8 mouse cellular contexts compared by ENCODE assay signal in the genomic region with DNA sequence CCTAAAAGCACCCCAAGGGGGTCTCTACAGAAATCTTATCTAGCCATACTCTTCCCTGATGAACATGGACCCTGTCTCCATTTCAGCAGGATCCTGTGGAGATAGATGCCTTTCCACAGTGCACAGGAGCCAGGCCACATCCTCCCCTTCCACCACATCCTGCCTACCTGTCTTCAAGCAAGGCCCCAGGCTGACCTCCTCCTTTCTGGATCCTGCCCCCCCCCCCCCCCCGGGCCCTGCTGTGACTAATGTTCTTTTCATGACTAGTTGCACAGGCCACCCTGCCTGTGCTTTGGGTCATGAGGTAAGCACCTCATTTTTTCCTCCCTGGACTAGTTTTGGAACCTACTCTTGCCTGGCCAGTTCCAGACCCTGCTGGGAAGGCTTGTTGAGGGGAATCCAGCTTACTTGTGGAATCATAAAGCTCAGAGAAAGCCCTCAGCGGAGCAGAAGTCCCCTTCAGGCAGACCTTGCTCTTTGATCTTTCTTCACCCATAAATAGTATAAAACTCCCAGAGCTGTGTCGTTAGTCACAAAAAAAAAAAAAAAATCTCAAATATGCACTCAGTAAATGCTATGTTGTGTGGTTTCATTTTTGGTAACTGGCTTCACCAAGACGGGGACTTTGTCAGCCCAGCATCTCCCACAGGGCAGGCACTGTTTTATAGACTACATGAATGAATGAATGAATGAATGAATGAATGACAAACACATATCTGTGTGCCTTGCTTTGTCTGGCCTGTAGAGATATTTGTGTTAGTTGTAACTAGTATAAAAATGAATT. TPM values are rescaled to one million over a fixed set of nuclear protein-coding genes. Genes with fewer than 3 reads are reported as not detected.
A peak's percentile ranks its signal among the peaks of the same experiment; 100 is the strongest.
DNase-seq lines count a peak whose midpoint lies in the region; ATAC-seq and TF ChIP-seq lines count a peak whose summit lies in the region.

No protein-coding gene starts in this region.

- no peak overlapping the region for H3K27ac ChIP-seq in heart, embryonic 11.5 days (ENCODE audit: low read depth, low read length)
- H3K27ac ChIP-seq in forebrain, embryonic 14.5 days (ENCODE audit: low read depth, low read length) = no peak overlapping the region
- no peak overlapping the region for H3K27ac ChIP-seq in liver, postnatal 0 days (ENCODE audit: low read depth)

- no peaks in the 10 kb centered on the region for H3K36me3 ChIP-seq in heart, embryonic 11.5 days (ENCODE audit: control insufficient read depth, insufficient read depth, low read length)
- H3K36me3 ChIP-seq in forebrain, embryonic 14.5 days (ENCODE audit: control insufficient read depth, insufficient read depth, low read length) = no peaks in the 10 kb centered on the region
- H3K36me3 ChIP-seq in liver, postnatal 0 days (replicated peaks; ENCODE audit: insufficient read depth, low read length) = no peaks in the 10 kb centered on the region

- DNase-seq in heart, postnatal 4 days = no peak
- peak; percentile 74 for DNase-seq in CD4-positive, CD25-positive, alpha-beta regulatory T cell, adult 2 months (ENCODE audit: low read depth, low spot score)
- DNase-seq in forebrain, embryonic 14.5 days (ENCODE audit: low spot score) = no peak
- no peak for DNase-seq in liver, postnatal 0 days
- no peak for DNase-seq in spleen, postnatal 14 days (ENCODE audit: low spot score in 2 of 2)
- no peak for DNase-seq in spleen, postnatal 4 days (ENCODE audit: low spot score in 2 of 2)
- no peak for DNase-seq in c-Kit-positive CD71-positive TER-119-positive erythroid progenitor cells, embryonic 14.5 days (ENCODE audit: low spot score)

- no peak overlapping the region for H3K9ac ChIP-seq in heart, embryonic 11.5 days (ENCODE audit: low read depth, low read length)
- no peak overlapping the region for H3K9ac ChIP-seq in forebrain, embryonic 14.5 days (ENCODE audit: low read length)
- H3K9ac ChIP-seq in liver, postnatal 0 days (replicated peaks) = no peak overlapping the region

- TF ChIP-seq EP300 in liver, postnatal 0 days (IDR thresholded peaks at IDR 0.05; ENCODE audit: low read depth) = no peak

- no peaks in the 10 kb centered on the region for H3K9me3 ChIP-seq in heart, embryonic 11.5 days (replicated peaks; ENCODE audit: control insufficient read depth, low read length)
- H3K9me3 ChIP-seq in forebrain, embryonic 14.5 days (replicated peaks; ENCODE audit: control insufficient read depth, low read length) = no peaks in the 10 kb centered on the region
- no peaks in the 10 kb centered on the region for H3K9me3 ChIP-seq in liver, postnatal 0 days (ENCODE audit: low read length)

- ATAC-seq in heart, embryonic 11.5 days (replicated peaks; ENCODE audit: insufficient number of reproducible peaks, low FRiP score, low TSS enrichment) = no peak
- ATAC-seq in forebrain, embryonic 14.5 days = no peak
- no peak for ATAC-seq in liver, postnatal 0 days

- TF ChIP-seq CTCF in liver, postnatal 0 days (IDR thresholded peaks at IDR 0.05; ENCODE audit: low read depth) = no peak

- WGBS in heart, embryonic 11.5 days (ENCODE audit: insufficient replicate concordance) = 66% methylated on average over 3 of the region's 4 CpGs
- WGBS in forebrain, embryonic 14.5 days = 63% methylated on average over 4 of the region's 4 CpGs
- WGBS in liver, postnatal 0 days (ENCODE audit: insufficient replicate concordance) = 50% methylated on average over 4 of the region's 4 CpGs

- peaks cover 23% of the 10 kb centered on the region for H3K4me1 ChIP-seq in heart, embryonic 11.5 days (ENCODE audit: control insufficient read depth, insufficient read depth, low read length)
- peaks cover 14% of the 10 kb centered on the region for H3K4me1 ChIP-seq in forebrain, embryonic 14.5 days (ENCODE audit: control insufficient read depth, insufficient read depth, low read length)
- peaks cover 44% of the 10 kb centered on the region for H3K4me1 ChIP-seq in liver, postnatal 0 days (ENCODE audit: insufficient read depth)

- H3K4me3 ChIP-seq in heart, embryonic 11.5 days (ENCODE audit: low read depth, low read length) = 0 out of 2 replicates have a peak overlapping the region, but pooled peaks have one; percentile 74
- peak overlapping the region; percentile 66; the same call in 1 of the 2 replicates for H3K4me3 ChIP-seq in forebrain, embryonic 14.5 days (ENCODE audit: low read depth, low read length)
- H3K4me3 ChIP-seq in liver, postnatal 0 days (ENCODE audit: low read depth, low read length) = peak overlapping the region; percentile 57; the same call in 1 of the 2 replicates

- peaks cover 9% of the 10 kb centered on the region for H3K27me3 ChIP-seq in heart, embryonic 11.5 days (ENCODE audit: control insufficient read depth, insufficient read depth, low read length)
- no peaks in the 10 kb centered on the region for H3K27me3 ChIP-seq in forebrain, embryonic 14.5 days (replicated peaks; ENCODE audit: control insufficient read depth, insufficient read depth, low read length)
- no peaks in the 10 kb centered on the region for H3K27me3 ChIP-seq in liver, postnatal 0 days (ENCODE audit: insufficient read depth, low read length)

- peak overlapping the region; percentile 73 for H3K4me2 ChIP-seq in heart, embryonic 11.5 days
- H3K4me2 ChIP-seq in forebrain, embryonic 14.5 days (ENCODE audit: low read length) = peak overlapping the region; percentile 56
- peak overlapping the region; percentile 93 for H3K4me2 ChIP-seq in liver, postnatal 0 days (ENCODE audit: low read depth, low read length)

RNA-seq across cellular contexts. Expression of a gene that starts 1.3 kb away (rescaled TPM):
- polyA plus RNA-seq in heart, embryonic 11.5 days (2014; fragmentation: Nextera tagmentation; extraction: Ambion mirVana) = 30.2 and 31.2 TPM in 2 replicates
- total RNA-seq in heart, postnatal 4 days (2021) = 10 to 100 TPM; 44.4 to 45.6 TPM
- 29.5 and 30.6 TPM in 2 replicates for polyA plus RNA-seq in forebrain, embryonic 14.5 days (2014; fragmentation: Nextera tagmentation; extraction: Ambion mirVana)
- polyA plus RNA-seq in liver, postnatal 0 days (2015; fragmentation: Nextera tagmentation; extraction: Ambion mirVana) = 34.5 and 36.2 TPM in 2 replicates

RNA-seq across cellular contexts. Expression of a gene that starts 19.6 kb away (rescaled TPM):
- polyA plus RNA-seq in heart, embryonic 11.5 days (2014; fragmentation: Nextera tagmentation; extraction: Ambion mirVana) = not detected in 2 replicates
- not detected for total RNA-seq in heart, postnatal 4 days (2021)
- 2.5 and 4.6 TPM in 2 replicates for polyA plus RNA-seq in forebrain, embryonic 14.5 days (2014; fragmentation: Nextera tagmentation; extraction: Ambion mirVana)
- polyA plus RNA-seq in liver, postnatal 0 days (2015; fragmentation: Nextera tagmentation; extraction: Ambion mirVana) = 0.33 TPM in 1 of 2 replicates, not detected in the other

RNA-seq across cellular contexts. Expression of a gene that starts 22.9 kb away (rescaled TPM):
- 0.66 TPM in 1 of 2 replicates, not detected in the other for polyA plus RNA-seq in heart, embryonic 11.5 days (2014; fragmentation: Nextera tagmentation; extraction: Ambion mirVana)
- total RNA-seq in heart, postnatal 4 days (2021) = 1 to 10 TPM; 1.7 to 2.3 TPM
- polyA plus RNA-seq in forebrain, embryonic 14.5 days (2014; fragmentation: Nextera tagmentation; extraction: Ambion mirVana) = 1.4 and 2.2 TPM in 2 replicates
- 0.59 and 0.86 TPM in 2 replicates for polyA plus RNA-seq in liver, postnatal 0 days (2015; fragmentation: Nextera tagmentation; extraction: Ambion mirVana)

RNA-seq across cellular contexts. Expression of a gene that starts 50.9 kb away (rescaled TPM):
- polyA plus RNA-seq in heart, embryonic 11.5 days (2014; fragmentation: Nextera tagmentation; extraction: Ambion mirVana) = 13.7 and 15.9 TPM in 2 replicates
- 10 to 100 TPM; 20.3 to 20.5 TPM for total RNA-seq in heart, postnatal 4 days (2021)
- polyA plus RNA-seq in forebrain, embryonic 14.5 days (2014; fragmentation: Nextera tagmentation; extraction: Ambion mirVana) = 19.0 and 25.2 TPM in 2 replicates
- 6.7 and 8.0 TPM in 2 replicates for polyA plus RNA-seq in liver, postnatal 0 days (2015; fragmentation: Nextera tagmentation; extraction: Ambion mirVana)
